Mouse (Mus musculus): ENCODE measurements around the gene Glipr2. TPM values are rescaled to one million over a fixed set of nuclear protein-coding genes. Genes with fewer than 3 reads are reported as not detected.

The Glipr2 gene
- polyA plus RNA-seq, 2 experiments, result 19.2 to 48.8 TPM

DNA sequence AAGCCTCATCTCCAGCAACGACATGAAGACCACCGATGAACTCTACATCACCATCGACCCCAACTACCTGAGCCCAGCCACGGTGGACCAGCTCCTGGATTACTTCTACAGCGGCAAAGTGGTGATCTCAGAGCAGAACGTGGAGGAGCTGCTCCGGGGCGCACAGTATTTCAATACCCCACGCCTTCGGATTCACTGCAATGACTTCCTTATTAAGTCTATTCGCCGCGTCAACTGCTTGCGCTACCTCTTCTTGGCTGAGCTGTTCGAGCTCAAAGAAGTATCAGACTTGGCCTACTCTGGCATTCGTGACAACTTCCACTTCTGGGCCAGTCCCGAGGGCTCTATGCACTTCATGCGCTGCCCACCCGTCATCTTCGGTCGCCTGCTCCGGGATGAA, 26.6 kb downstream of the Glipr2 start:
- Histone ChIP-seq H3K4me2 (ENCODE audit: low read depth) (no peak overlapping the region), H3K9ac (replicated peaks) (no peak overlapping the region), H3K36me3 (replicated peaks; ENCODE audit: control insufficient read depth, insufficient read depth, low read depth) (no peaks in the 10 kb centered on the region), H3K4me1 (replicated peaks; ENCODE audit: control insufficient read depth in 2 of 2, insufficient read depth in 2 of 2, low read length in 1 of 2) (peaks cover 0 to 3% of the 10 kb centered on the region in 2 experiments; a peak in 2 of 4 replicates), H3K27me3 (ENCODE audit: control insufficient read depth, insufficient read depth, low read length) (no peaks in the 10 kb centered on the region), H3K27ac (no peak overlapping the region), H3K4me3 (ENCODE audit: insufficient read depth in 1 of 2, low read depth in 2 of 2, low read length in 2 of 2) (no peak overlapping the region), H3K9me3 (ENCODE audit: control insufficient read depth, low read length) (no peaks in the 10 kb centered on the region)
- 85% methylated on average over 22 of the region's 22 CpGs for WGBS (ENCODE audit: insufficient replicate concordance)
- no peak for TF ChIP-seq CTCF (IDR thresholded peaks at IDR 0.05; ENCODE audit: low read depth)
- no peak for TF ChIP-seq EP300 (IDR thresholded peaks at IDR 0.05; ENCODE audit: low read depth)
- no peak for DNase-seq (ENCODE audit: low read depth in 3 of 3, low spot score in 3 of 3)
- no peak for ATAC-seq (ENCODE audit: insufficient read depth)

DNA sequence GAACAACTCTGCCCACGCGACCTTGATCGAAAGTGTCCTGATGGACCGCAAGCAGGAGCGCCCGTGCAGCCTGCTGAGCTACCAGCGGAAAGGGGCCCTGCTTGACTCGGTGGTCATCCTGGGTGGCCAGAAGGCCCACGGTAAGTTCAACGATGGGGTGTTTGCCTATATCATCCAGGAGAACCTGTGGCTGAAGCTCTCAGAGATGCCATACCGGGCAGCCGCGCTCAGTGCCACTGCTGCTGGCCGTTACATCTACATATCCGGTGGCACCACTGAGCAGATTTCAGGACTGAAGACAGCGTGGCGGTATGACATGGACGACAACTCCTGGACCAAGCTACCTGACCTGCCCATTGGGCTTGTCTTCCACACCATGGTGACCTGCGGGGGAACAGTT, 27.1 kb downstream of the Glipr2 start:
- 78% methylated on average over 19 of the region's 19 CpGs for WGBS (ENCODE audit: insufficient replicate concordance)
- Histone ChIP-seq H3K36me3 (replicated peaks; ENCODE audit: control insufficient read depth, insufficient read depth, low read depth) (no peaks in the 10 kb centered on the region), H3K4me3 (ENCODE audit: insufficient read depth in 1 of 2, low read depth in 2 of 2, low read length in 2 of 2) (no peak overlapping the region), H3K9ac (replicated peaks) (no peak overlapping the region), H3K27me3 (ENCODE audit: control insufficient read depth, insufficient read depth, low read length) (no peaks in the 10 kb centered on the region), H3K27ac (no peak overlapping the region), H3K4me1 (replicated peaks; ENCODE audit: control insufficient read depth in 2 of 2, insufficient read depth in 2 of 2, low read length in 1 of 2) (peaks cover 0 to 3% of the 10 kb centered on the region in 2 experiments; a peak in 2 of 4 replicates), H3K9me3 (ENCODE audit: control insufficient read depth, low read length) (no peaks in the 10 kb centered on the region), H3K4me2 (ENCODE audit: low read depth) (no peak overlapping the region)
- TF ChIP-seq EP300 (IDR thresholded peaks at IDR 0.05; ENCODE audit: low read depth) (no peak), CTCF (IDR thresholded peaks at IDR 0.05; ENCODE audit: low read depth) (no peak)
- ATAC-seq (ENCODE audit: insufficient read depth), result no peak
- DNase-seq (ENCODE audit: low read depth in 3 of 3, low spot score in 3 of 3), result no peak

DNA sequence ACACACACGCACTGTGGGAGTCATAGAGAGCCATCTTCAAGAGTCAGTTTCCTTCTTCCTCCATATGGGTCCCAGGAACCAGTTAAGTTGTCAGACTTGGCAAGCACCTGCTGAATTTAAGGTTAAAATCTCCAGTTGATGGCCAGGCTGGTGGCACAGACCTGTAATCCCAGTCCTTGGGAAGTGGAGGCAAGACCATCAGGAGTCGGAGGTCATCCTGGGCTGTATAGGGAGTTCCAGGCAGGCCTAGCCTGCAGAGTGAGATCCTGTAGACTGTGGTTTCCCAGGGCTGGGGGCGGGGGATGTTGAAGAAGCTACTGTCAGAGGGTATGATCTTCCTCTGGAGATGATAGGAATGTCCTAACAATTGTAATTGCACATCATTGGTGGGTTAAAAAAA, 31.8 kb downstream of the Glipr2 start:
- Histone ChIP-seq H3K4me2 (ENCODE audit: low read depth) (no peak overlapping the region), H3K27ac (no peak overlapping the region), H3K36me3 (replicated peaks; ENCODE audit: control insufficient read depth, insufficient read depth, low read depth) (no peaks in the 10 kb centered on the region), H3K4me3 (ENCODE audit: insufficient read depth in 1 of 2, low read depth in 2 of 2, low read length in 2 of 2) (no peak overlapping the region), H3K9me3 (ENCODE audit: control insufficient read depth, low read length) (no peaks in the 10 kb centered on the region), H3K27me3 (ENCODE audit: control insufficient read depth, insufficient read depth, low read length) (no peaks in the 10 kb centered on the region), H3K4me1 (replicated peaks; ENCODE audit: control insufficient read depth in 2 of 2, insufficient read depth in 2 of 2, low read length in 1 of 2) (no peaks in the 10 kb centered on the region), H3K9ac (replicated peaks) (no peak overlapping the region)
- 72% methylated on average over 3 of the region's 3 CpGs for WGBS (ENCODE audit: insufficient replicate concordance)
- TF ChIP-seq CTCF (IDR thresholded peaks at IDR 0.05; ENCODE audit: low read depth), result no peak
- TF ChIP-seq EP300 (IDR thresholded peaks at IDR 0.05; ENCODE audit: low read depth), result no peak
- DNase-seq (ENCODE audit: low read depth in 3 of 3, low spot score in 3 of 3) (no peak), ATAC-seq (ENCODE audit: insufficient read depth) (no peak)

GRCm38 (mm10) chr4:43993072-43993471, 35.9 kb downstream of the Glipr2 start:
- H3K36me3 ChIP-seq (replicated peaks; ENCODE audit: control insufficient read depth, insufficient read depth, low read depth), result no peaks in the 10 kb centered on the region

DNA sequence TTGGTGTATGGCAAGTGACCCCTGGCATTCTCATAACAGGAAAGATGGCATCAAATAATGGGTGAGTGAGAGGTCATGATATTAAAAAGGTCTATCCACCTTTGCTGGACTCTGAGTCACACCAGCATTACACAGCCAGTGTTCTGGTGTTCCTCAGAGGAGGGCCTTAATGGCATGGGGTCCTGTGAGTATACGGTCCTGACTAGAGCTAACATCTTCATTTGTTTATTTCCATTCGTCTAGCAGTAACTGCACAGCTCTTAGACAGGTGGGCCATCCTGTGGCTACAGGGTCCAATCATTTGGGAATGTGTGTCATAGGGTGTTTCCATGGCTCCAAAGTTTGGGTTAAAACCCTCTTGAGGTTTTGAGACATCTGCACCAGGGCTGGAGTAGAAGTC, 37.1 kb downstream of the Glipr2 start:
- H3K4me3 ChIP-seq (ENCODE audit: insufficient read depth in 1 of 2, low read depth in 2 of 2, low read length in 2 of 2), result no peak overlapping the region
- ATAC-seq (ENCODE audit: insufficient read depth), result no peak
- no peaks in the 10 kb centered on the region for H3K27me3 ChIP-seq (ENCODE audit: control insufficient read depth, insufficient read depth, low read length)
- no peak for DNase-seq (ENCODE audit: low read depth in 3 of 3, low spot score in 3 of 3)
- H3K27ac ChIP-seq, result no peak overlapping the region
- H3K36me3 ChIP-seq (replicated peaks; ENCODE audit: control insufficient read depth, insufficient read depth, low read depth), result no peaks in the 10 kb centered on the region
- H3K4me1 ChIP-seq (replicated peaks; ENCODE audit: control insufficient read depth in 2 of 2, insufficient read depth in 2 of 2, low read length in 1 of 2), result no peaks in the 10 kb centered on the region
- H3K9ac ChIP-seq (replicated peaks), result no peak overlapping the region
- H3K4me2 ChIP-seq (ENCODE audit: low read depth), result no peak overlapping the region
- WGBS (ENCODE audit: insufficient replicate concordance), result 62% methylated on average over 2 of the region's 2 CpGs
- H3K9me3 ChIP-seq (ENCODE audit: control insufficient read depth, low read length), result no peaks in the 10 kb centered on the region
- TF ChIP-seq CTCF (IDR thresholded peaks at IDR 0.05; ENCODE audit: low read depth), result no peak

More at GRCm38 (mm10) chr4:43993072-43993471, 35.9 kb downstream of the Glipr2 start:
- TF ChIP-seq EP300 (IDR thresholded peaks at IDR 0.05; ENCODE audit: low read depth) (no peak), CTCF (IDR thresholded peaks at IDR 0.05; ENCODE audit: low read depth) (no peak)
- Histone ChIP-seq H3K27me3 (ENCODE audit: control insufficient read depth, insufficient read depth, low read length) (no peaks in the 10 kb centered on the region), H3K27ac (no peak overlapping the region), H3K4me3 (ENCODE audit: insufficient read depth in 1 of 2, low read depth in 2 of 2, low read length in 2 of 2) (no peak overlapping the region), H3K4me2 (ENCODE audit: low read depth) (no peak overlapping the region), H3K9me3 (ENCODE audit: control insufficient read depth, low read length) (no peaks in the 10 kb centered on the region), H3K4me1 (replicated peaks; ENCODE audit: control insufficient read depth in 2 of 2, insufficient read depth in 2 of 2, low read length in 1 of 2) (no peaks in the 10 kb centered on the region), H3K9ac (replicated peaks) (no peak overlapping the region)
- no peak for ATAC-seq (ENCODE audit: insufficient read depth)
- DNase-seq (ENCODE audit: low read depth in 3 of 3, low spot score in 3 of 3), result no peak
- 78% methylated on average over 11 of the region's 11 CpGs for WGBS (ENCODE audit: insufficient replicate concordance)

Measured in liver, embryonic 14.5 days (tissue).